Mouse (Mus musculus): ENCODE data around the gene Pde1c. TPM values are rescaled to one million over a fixed set of nuclear protein-coding genes. Genes with fewer than 3 reads are reported as not detected.

Gene Pde1c
- polyA plus RNA-seq, 1 experiment from 2014 or later: 3.2 TPM

GRCm38 (mm10) chr6:56551022-56551421 lies 17.9 kb downstream of the Pde1c start:
- no peak overlapping the region for H3K4me2 ChIP-seq (replicated peaks)
- H3K9me3 ChIP-seq: no peaks in the 10 kb centered on the region
- no peak overlapping the region for H3K4me3 ChIP-seq
- no peaks in the 10 kb centered on the region for H3K4me1 ChIP-seq
- 74% methylated on average over 4 of the region's 4 CpGs for WGBS
- H3K27me3 ChIP-seq: no peaks in the 10 kb centered on the region
- H3K27ac ChIP-seq: no peak overlapping the region
- no peaks in the 10 kb centered on the region for H3K36me3 ChIP-seq
- ATAC-seq (ENCODE audit: low FRiP score, low read depth): no peak
- H3K9ac ChIP-seq: no peak overlapping the region

DNA sequence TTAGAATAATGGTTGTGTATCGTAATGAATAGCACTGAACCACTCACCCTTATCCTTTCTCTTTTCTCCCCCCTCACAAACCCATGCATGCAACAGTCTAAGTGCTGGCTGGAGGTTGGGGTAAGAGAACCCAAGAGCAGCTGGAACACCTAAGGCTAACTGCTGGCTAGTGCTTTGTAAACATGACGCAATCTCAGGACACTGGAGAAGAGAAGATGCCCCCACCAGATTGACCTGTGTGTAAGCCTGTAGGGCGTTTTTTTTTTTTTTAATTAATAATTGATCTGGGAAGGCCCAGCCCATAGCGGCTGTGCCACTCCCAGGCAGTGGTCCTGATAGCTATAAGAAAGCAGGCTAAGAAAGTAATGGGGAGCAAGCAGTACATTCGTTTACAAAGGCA lies 28.7 kb downstream of the Pde1c start:
- Histone ChIP-seq H3K4me3 (no peak overlapping the region), H3K4me2 (replicated peaks) (no peak overlapping the region), H3K9me3 (0 out of 2 replicates have a peak, but pooled peaks cover 3% of the 10 kb centered on the region), H3K9ac (no peak overlapping the region), H3K27ac (no peak overlapping the region), H3K27me3 (no peaks in the 10 kb centered on the region), H3K4me1 (no peaks in the 10 kb centered on the region), H3K36me3 (no peaks in the 10 kb centered on the region)
- 79% methylated on average over 5 of the region's 5 CpGs for WGBS
- no peak for ATAC-seq (ENCODE audit: low FRiP score, low read depth)

GRCm38 (mm10) chr6:56534653-56535052 lies 34.2 kb downstream of the Pde1c start:
- Histone ChIP-seq H3K4me3 (no peak overlapping the region), H3K27ac (no peak overlapping the region), H3K9me3 (0 out of 2 replicates have a peak, but pooled peaks cover 3% of the 10 kb centered on the region), H3K27me3 (no peaks in the 10 kb centered on the region), H3K4me2 (replicated peaks) (no peak overlapping the region), H3K9ac (no peak overlapping the region), H3K36me3 (no peaks in the 10 kb centered on the region), H3K4me1 (no peaks in the 10 kb centered on the region)
- ATAC-seq (ENCODE audit: low FRiP score, low read depth): no peak

GRCm38 (mm10) chr6:56532257-56532656 lies 36.6 kb downstream of the Pde1c start:
- H3K36me3 ChIP-seq: no peaks in the 10 kb centered on the region
- H3K27ac ChIP-seq: no peak overlapping the region
- H3K27me3 ChIP-seq: no peaks in the 10 kb centered on the region
- no peak overlapping the region for H3K9ac ChIP-seq
- 74% methylated on average over 2 of the region's 2 CpGs for WGBS
- H3K4me3 ChIP-seq: no peak overlapping the region
- H3K4me2 ChIP-seq (replicated peaks): no peak overlapping the region
- H3K4me1 ChIP-seq: no peaks in the 10 kb centered on the region
- H3K9me3 ChIP-seq: 0 out of 2 replicates have a peak, but pooled peaks cover under 1% of the 10 kb centered on the region
- no peak for ATAC-seq (ENCODE audit: low FRiP score, low read depth)

DNA sequence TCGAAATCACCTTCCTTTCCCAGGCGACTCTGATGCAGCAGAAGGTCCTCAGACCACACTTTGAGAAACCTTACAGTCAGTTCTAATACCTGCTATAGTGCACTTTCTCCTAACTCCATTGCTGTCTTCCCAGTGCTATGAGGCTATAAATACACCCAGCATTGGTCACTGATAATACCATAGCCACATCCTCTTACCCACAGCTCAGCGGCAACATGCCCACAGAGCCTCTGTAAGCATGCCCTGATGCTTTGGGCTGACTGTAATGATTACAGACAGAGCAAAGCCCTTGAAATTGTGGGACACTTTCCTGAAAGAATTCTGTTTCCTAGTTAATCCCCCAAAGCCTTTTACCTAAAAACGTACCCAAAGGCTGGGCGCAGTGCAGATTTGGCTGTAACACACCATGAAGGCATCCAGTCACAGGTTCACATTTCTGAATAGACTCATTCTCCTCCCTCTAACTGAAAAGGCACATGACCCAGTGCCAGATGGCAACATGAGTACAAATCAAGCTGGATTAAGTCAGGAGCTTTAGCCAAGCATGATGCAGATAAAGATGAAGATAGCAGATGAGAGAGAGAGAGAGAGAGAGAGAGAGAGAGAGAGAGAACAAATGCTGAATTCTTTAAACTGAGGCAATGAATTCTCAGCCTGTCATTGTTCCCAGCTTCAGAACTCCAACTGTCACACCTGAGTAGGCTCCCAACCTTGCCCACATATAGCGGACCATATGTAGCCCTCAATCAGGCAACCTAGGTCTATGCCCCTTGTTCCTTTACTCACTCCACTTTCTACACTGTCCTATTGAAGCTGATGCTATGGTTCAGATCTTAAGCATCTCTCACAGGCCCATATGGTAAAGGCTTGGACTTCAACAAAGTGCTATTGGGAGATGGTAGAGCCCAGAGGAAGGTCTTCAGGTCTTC lies 44.7 kb downstream of the Pde1c start:
- 81% methylated on average over 6 of the region's 6 CpGs for WGBS
- no peak for ATAC-seq (ENCODE audit: low FRiP score, low read depth)
- H3K9ac ChIP-seq: no peak overlapping the region
- no peaks in the 10 kb centered on the region for H3K4me1 ChIP-seq
- no peak overlapping the region for H3K4me2 ChIP-seq (replicated peaks)
- no peaks in the 10 kb centered on the region for H3K9me3 ChIP-seq
- H3K27ac ChIP-seq: no peak overlapping the region
- H3K4me3 ChIP-seq: no peak overlapping the region
- no peaks in the 10 kb centered on the region for H3K36me3 ChIP-seq
- no peaks in the 10 kb centered on the region for H3K27me3 ChIP-seq

DNA sequence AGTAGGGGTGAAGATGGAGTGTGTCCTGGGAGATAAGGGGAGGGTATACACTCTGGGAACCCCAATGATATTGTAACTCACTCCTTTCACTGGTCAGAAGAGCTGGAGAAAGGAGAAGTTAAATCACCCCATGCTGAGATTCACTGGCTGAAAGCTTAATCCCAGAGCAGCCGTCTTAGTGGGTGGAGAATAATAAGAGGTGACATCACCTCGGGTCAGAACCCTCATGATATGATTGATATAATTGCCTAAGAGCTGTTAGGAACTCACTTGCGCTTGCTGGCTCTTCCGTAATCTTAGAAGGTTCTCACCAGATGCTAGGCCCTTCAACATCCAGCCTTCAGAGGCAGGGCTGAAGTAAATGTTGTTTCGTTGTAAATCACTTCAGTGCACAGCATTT lies 79.7 kb downstream of the Pde1c start:
- WGBS: 77% methylated on average over 5 of the region's 5 CpGs
- H3K4me2 ChIP-seq (replicated peaks): no peak overlapping the region
- no peaks in the 10 kb centered on the region for H3K36me3 ChIP-seq
- ATAC-seq (ENCODE audit: low FRiP score, low read depth): no peak
- H3K4me3 ChIP-seq: no peak overlapping the region
- no peak overlapping the region for H3K9ac ChIP-seq
- no peaks in the 10 kb centered on the region for H3K9me3 ChIP-seq
- H3K27ac ChIP-seq: no peak overlapping the region
- H3K4me1 ChIP-seq: no peaks in the 10 kb centered on the region
- H3K27me3 ChIP-seq: no peaks in the 10 kb centered on the region

GRCm38 (mm10) chr6:56485078-56485477 lies 83.8 kb downstream of the Pde1c start:
- Histone ChIP-seq H3K9ac (no peak overlapping the region), H3K4me1 (no peaks in the 10 kb centered on the region), H3K27ac (no peak overlapping the region), H3K4me2 (replicated peaks) (no peak overlapping the region), H3K4me3 (no peak overlapping the region), H3K27me3 (no peaks in the 10 kb centered on the region), H3K36me3 (no peaks in the 10 kb centered on the region), H3K9me3 (no peaks in the 10 kb centered on the region)
- ATAC-seq (ENCODE audit: low FRiP score, low read depth): no peak
- 76% methylated on average over 3 of the region's 3 CpGs for WGBS

DNA sequence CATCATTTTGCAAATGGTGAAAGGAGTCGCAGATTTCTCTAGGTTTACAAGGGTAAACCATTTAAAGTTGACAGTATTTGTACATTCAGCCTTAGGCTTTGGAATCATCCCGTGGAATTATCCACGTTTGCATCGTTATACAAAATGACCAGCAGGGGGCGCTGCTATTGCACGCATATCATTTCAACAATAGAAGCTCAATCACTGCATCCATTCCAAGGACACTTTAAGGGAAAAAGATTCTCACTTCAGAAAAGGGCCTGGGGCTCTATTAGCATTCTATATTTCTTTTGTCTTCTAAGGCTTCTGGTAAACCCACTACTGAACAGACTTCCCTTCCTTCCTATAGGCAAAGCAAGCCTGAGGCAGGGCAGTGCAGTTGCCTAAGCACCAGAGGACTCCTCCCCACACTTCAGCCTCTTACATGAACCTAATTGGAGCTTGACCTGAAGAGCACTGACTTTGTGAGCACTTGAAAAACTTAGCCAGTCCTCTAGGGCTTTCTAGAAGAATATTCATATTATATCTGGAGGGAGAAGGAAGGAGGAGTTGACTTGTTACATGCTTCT lies 87.9 kb downstream of the Pde1c start:
- ATAC-seq (ENCODE audit: low FRiP score, low read depth): no peak
- no peaks in the 10 kb centered on the region for H3K36me3 ChIP-seq
- no peak overlapping the region for H3K9ac ChIP-seq
- WGBS: 3% methylated on average over 6 of the region's 6 CpGs
- no peak overlapping the region for H3K27ac ChIP-seq
- H3K4me2 ChIP-seq (replicated peaks): no peak overlapping the region
- H3K27me3 ChIP-seq: no peaks in the 10 kb centered on the region
- H3K4me3 ChIP-seq: no peak overlapping the region
- H3K9me3 ChIP-seq: no peaks in the 10 kb centered on the region
- no peaks in the 10 kb centered on the region for H3K4me1 ChIP-seq

- Histone ChIP-seq H3K27me3 (no peaks in the 10 kb centered on the region), H3K4me2 (replicated peaks) (no peak overlapping the region), H3K9ac (no peak overlapping the region), H3K4me1 (no peaks in the 10 kb centered on the region), H3K9me3 (no peaks in the 10 kb centered on the region), H3K27ac (no peak overlapping the region), H3K4me3 (no peak overlapping the region), H3K36me3 (no peaks in the 10 kb centered on the region)
- ATAC-seq (ENCODE audit: low FRiP score, low read depth): no peak
- WGBS: 31% methylated on average over 6 of the region's 6 CpGs
These were observed 92.3 kb downstream of the Pde1c start for GRCm38 (mm10) chr6:56476581-56476980.

- Histone ChIP-seq H3K27ac (no peak overlapping the region), H3K9ac (no peak overlapping the region), H3K9me3 (no peaks in the 10 kb centered on the region), H3K36me3 (no peaks in the 10 kb centered on the region), H3K4me2 (replicated peaks) (no peak overlapping the region), H3K27me3 (no peaks in the 10 kb centered on the region), H3K4me1 (no peaks in the 10 kb centered on the region), H3K4me3 (no peak overlapping the region)
- ATAC-seq (ENCODE audit: low FRiP score, low read depth): no peak
- 48% methylated on average over 3 of the region's 3 CpGs for WGBS
These were observed 110.8 kb downstream of the Pde1c start for GRCm38 (mm10) chr6:56458098-56458497.

- WGBS: 38% methylated on average over 2 of the region's 2 CpGs
- Histone ChIP-seq H3K36me3 (no peaks in the 10 kb centered on the region), H3K9ac (no peak overlapping the region), H3K4me2 (replicated peaks) (no peak overlapping the region), H3K4me1 (no peaks in the 10 kb centered on the region), H3K4me3 (no peak overlapping the region), H3K27me3 (no peaks in the 10 kb centered on the region), H3K27ac (no peak overlapping the region), H3K9me3 (no peaks in the 10 kb centered on the region)
- ATAC-seq (ENCODE audit: low FRiP score, low read depth): no peak
These were observed 121.0 kb downstream of the Pde1c start for GRCm38 (mm10) chr6:56447917-56448316.

- H3K4me2 ChIP-seq (replicated peaks): no peak overlapping the region
- no peaks in the 10 kb centered on the region for H3K9me3 ChIP-seq
- H3K4me1 ChIP-seq: no peaks in the 10 kb centered on the region
- ATAC-seq (ENCODE audit: low FRiP score, low read depth): no peak
- H3K36me3 ChIP-seq: no peaks in the 10 kb centered on the region
- 91% methylated on average over 4 of the region's 4 CpGs for WGBS
- no peak overlapping the region for H3K27ac ChIP-seq
- H3K9ac ChIP-seq: no peak overlapping the region
- no peak overlapping the region for H3K4me3 ChIP-seq
- H3K27me3 ChIP-seq: no peaks in the 10 kb centered on the region
These were observed 127.4 kb downstream of the Pde1c start for GRCm38 (mm10) chr6:56441501-56441900.
